Mouse (Mus musculus) bone marrow macrophage, adult 2 months (primary cell): ENCODE results near the gene Fxyd6.

Experiments used
- CTCF ChIP-seq: IDR thresholded peaks from 2 replicates; pipeline ENCODE4 v1.5.1; 2012; ENCODE audit warnings: low read depth, mild to moderate bottlenecking, low read length, moderate library complexity
- POLR2A ChIP-seq: IDR thresholded peaks from 2 replicates; pipeline ENCODE4 v1.6.1; 2012; ENCODE audit warnings: mild to moderate bottlenecking, low read depth, low read length, borderline replicate concordance

DNA sequence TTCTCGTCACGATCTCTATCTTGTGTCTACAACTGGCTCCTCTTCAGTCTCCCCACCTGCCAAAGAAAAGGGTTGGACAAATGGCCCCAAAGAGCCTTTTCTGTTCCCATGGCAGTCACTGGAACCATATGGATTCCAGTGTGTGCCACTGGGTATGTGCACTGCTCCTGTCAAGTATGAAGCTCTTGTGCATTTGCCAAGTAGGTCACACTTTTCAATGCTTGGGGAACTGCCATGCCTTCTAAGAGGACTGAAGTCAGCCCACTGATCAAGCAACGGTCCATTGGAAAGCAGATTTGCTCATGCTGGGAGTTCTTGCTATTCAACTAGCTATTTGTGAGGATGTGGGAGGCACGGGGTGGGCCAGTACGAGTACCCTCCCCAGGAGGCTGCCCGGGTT is 48.5 kb upstream of the Fxyd6 start:
- TF ChIP-seq POLR2A (no peak), CTCF (no peak)
